Mouse (Mus musculus): ENCODE results near the gene Rab11fip4. TPM values are rescaled to one million over a fixed set of nuclear protein-coding genes. Genes with fewer than 3 reads are reported as not detected.

Gene Rab11fip4
- total RNA-seq, 2 experiments from 2014 or later = 1.9 to 2.6 TPM

- no peak for ATAC-seq (replicated peaks; ENCODE audit: poor library complexity, severe bottlenecking)
Observed at GRCm38 (mm10) chr11:79613084-79613483, 22.1 kb downstream of the Rab11fip4 start.

- no peak for ATAC-seq (replicated peaks; ENCODE audit: poor library complexity, severe bottlenecking)
Observed at GRCm38 (mm10) chr11:79613711-79614110, 22.7 kb downstream of the Rab11fip4 start.

GRCm38 (mm10) chr11:79614880-79615279, 23.9 kb downstream of the Rab11fip4 start:
- ATAC-seq (replicated peaks; ENCODE audit: poor library complexity, severe bottlenecking) = no peak

- no peak for ATAC-seq (replicated peaks; ENCODE audit: poor library complexity, severe bottlenecking)
Observed at GRCm38 (mm10) chr11:79615871-79616270, 24.9 kb downstream of the Rab11fip4 start.

GRCm38 (mm10) chr11:79617991-79618390, 27.0 kb downstream of the Rab11fip4 start:
- ATAC-seq (replicated peaks; ENCODE audit: poor library complexity, severe bottlenecking) = no peak

GRCm38 (mm10) chr11:79623029-79623428, 32.0 kb downstream of the Rab11fip4 start:
- peak; percentile 90 for ATAC-seq (replicated peaks; ENCODE audit: poor library complexity, severe bottlenecking)

GRCm38 (mm10) chr11:79624801-79625302, 33.8 kb downstream of the Rab11fip4 start:
- peak; percentile 51 for ATAC-seq (replicated peaks; ENCODE audit: poor library complexity, severe bottlenecking)

GRCm38 (mm10) chr11:79628716-79629115, 37.7 kb downstream of the Rab11fip4 start:
- ATAC-seq (replicated peaks; ENCODE audit: poor library complexity, severe bottlenecking) = peak; percentile 38; the same call in 1 of the 2 replicates

GRCm38 (mm10) chr11:79629752-79630374, 38.9 kb downstream of the Rab11fip4 start:
- ATAC-seq (replicated peaks; ENCODE audit: poor library complexity, severe bottlenecking) = no peak

GRCm38 (mm10) chr11:79630521-79630920, 39.5 kb downstream of the Rab11fip4 start:
- no peak for ATAC-seq (replicated peaks; ENCODE audit: poor library complexity, severe bottlenecking)

GRCm38 (mm10) chr11:79633366-79633765, 42.4 kb downstream of the Rab11fip4 start:
- no peak for ATAC-seq (replicated peaks; ENCODE audit: poor library complexity, severe bottlenecking)

GRCm38 (mm10) chr11:79635661-79636449, 44.8 kb downstream of the Rab11fip4 start:
- no peak for ATAC-seq (replicated peaks; ENCODE audit: poor library complexity, severe bottlenecking)

- no peak for ATAC-seq (replicated peaks; ENCODE audit: poor library complexity, severe bottlenecking)
Observed at GRCm38 (mm10) chr11:79636481-79636880, 45.5 kb downstream of the Rab11fip4 start.

- ATAC-seq (replicated peaks; ENCODE audit: poor library complexity, severe bottlenecking) = no peak
Observed at GRCm38 (mm10) chr11:79638691-79639090, 47.7 kb downstream of the Rab11fip4 start.

GRCm38 (mm10) chr11:79640940-79641733, 50.1 kb downstream of the Rab11fip4 start:
- peak; percentile 67 for ATAC-seq (replicated peaks; ENCODE audit: poor library complexity, severe bottlenecking)

- no peak for ATAC-seq (replicated peaks; ENCODE audit: poor library complexity, severe bottlenecking)
Observed at GRCm38 (mm10) chr11:79643730-79644129, 52.7 kb downstream of the Rab11fip4 start.

GRCm38 (mm10) chr11:79644717-79645191, 53.7 kb downstream of the Rab11fip4 start:
- no peak for ATAC-seq (replicated peaks; ENCODE audit: poor library complexity, severe bottlenecking)

- no peak for ATAC-seq (replicated peaks; ENCODE audit: poor library complexity, severe bottlenecking)
Observed at GRCm38 (mm10) chr11:79646026-79646425, 55.0 kb downstream of the Rab11fip4 start.

GRCm38 (mm10) chr11:79646467-79647070, 55.6 kb downstream of the Rab11fip4 start:
- ATAC-seq (replicated peaks; ENCODE audit: poor library complexity, severe bottlenecking) = no peak

GRCm38 (mm10) chr11:79647071-79647501, 56.1 kb downstream of the Rab11fip4 start:
- ATAC-seq (replicated peaks; ENCODE audit: poor library complexity, severe bottlenecking) = no peak

Data from granulocyte monocyte progenitor cell, adult 5-6 weeks (primary cell).